Mouse (Mus musculus) heart, adult 2 months (tissue): ENCODE data around the gene Josd2.

Experiments
- CTCF ChIP-seq: fragments of 200-600 bp; IDR thresholded peaks from 2 replicates; pipeline ENCODE4 v1.8.1; 2022; ENCODE audit warnings: antibody characterized with exemption, mild to moderate bottlenecking, moderate library complexity
- EP300 ChIP-seq: fragments of 200-500 bp; IDR thresholded peaks from 2 replicates; pipeline ENCODE4 v1.6.1; 2011; ENCODE audit warnings: low read depth, low read length, control low read depth; ENCODE audit not compliant: insufficient read depth

GRCm38 (mm10) chr7:44432550-44432949, 35.2 kb upstream of the Josd2 start:
- TF ChIP-seq CTCF = no peak
- TF ChIP-seq EP300 = no peak
